Mouse (Mus musculus): ENCODE measurements around the gene Bckdk.

DNA sequence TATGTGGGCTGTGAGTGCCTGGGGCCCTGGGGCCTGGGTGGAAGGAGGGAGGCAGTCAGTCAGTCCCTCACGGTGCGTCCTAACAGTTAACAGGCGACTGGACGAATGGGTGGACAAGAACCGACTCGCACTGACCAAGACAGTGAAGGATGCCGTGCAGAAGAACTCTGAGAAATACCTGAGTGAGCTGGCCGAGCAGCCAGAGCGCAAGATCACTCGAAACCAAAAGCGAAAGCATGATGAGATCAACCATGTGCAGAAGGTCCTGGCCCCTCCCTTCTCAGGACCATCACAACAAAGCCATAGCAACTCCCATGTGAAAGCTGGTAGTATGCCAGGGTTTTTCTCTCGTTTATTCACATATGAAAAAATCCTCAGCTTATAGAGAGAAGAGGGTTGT, 11.4 kb downstream of the Bckdk start:
- TF ChIP-seq GATA1 (IDR thresholded peaks at IDR 0.05; ENCODE audit: borderline replicate concordance, low read length) (no peak), FLI1 (IDR thresholded peaks at IDR 0.05; ENCODE audit: low read length) (no peak)

All from megakaryocyte, embryonic 14.5 days (primary cell).